Mouse (Mus musculus): ENCODE results near the gene Gpc5. TPM values are rescaled to one million over a fixed set of nuclear protein-coding genes. Genes with fewer than 3 reads are reported as not detected.

Gene Gpc5
- polyA plus RNA-seq, 1 experiment from 2014 or later: 2.0 TPM

- Histone ChIP-seq H3K27ac (no peak overlapping the region), H3K4me3 (no peak overlapping the region), H3K4me2 (replicated peaks) (no peak overlapping the region), H3K36me3 (no peaks in the 10 kb centered on the region), H3K27me3 (no peaks in the 10 kb centered on the region), H3K9me3 (no peaks in the 10 kb centered on the region), H3K9ac (no peak overlapping the region), H3K4me1 (no peaks in the 10 kb centered on the region)
- 81% methylated on average over 6 of the region's 6 CpGs for WGBS
- no peak for ATAC-seq (ENCODE audit: low FRiP score, low read depth)
These were observed 178.4 kb downstream of the Gpc5 start for GRCm38 (mm10) chr14:115270445-115270844.

- no peak overlapping the region for H3K9ac ChIP-seq
- H3K9me3 ChIP-seq: no peaks in the 10 kb centered on the region
- no peaks in the 10 kb centered on the region for H3K36me3 ChIP-seq
- H3K4me1 ChIP-seq: no peaks in the 10 kb centered on the region
- H3K4me3 ChIP-seq: no peak overlapping the region
- H3K27me3 ChIP-seq: no peaks in the 10 kb centered on the region
- no peak overlapping the region for H3K4me2 ChIP-seq (replicated peaks)
- no peak overlapping the region for H3K27ac ChIP-seq
- peak; percentile 91 for ATAC-seq (ENCODE audit: low FRiP score, low read depth)
These were observed 190.8 kb downstream of the Gpc5 start for GRCm38 (mm10) chr14:115282782-115283181.

GRCm38 (mm10) chr14:115324247-115324646 lies 232.2 kb downstream of the Gpc5 start:
- 83% methylated on average over 2 of the region's 2 CpGs for WGBS
- no peak overlapping the region for H3K9ac ChIP-seq
- no peaks in the 10 kb centered on the region for H3K4me1 ChIP-seq
- H3K4me3 ChIP-seq: no peak overlapping the region
- ATAC-seq (ENCODE audit: low FRiP score, low read depth): no peak
- no peaks in the 10 kb centered on the region for H3K27me3 ChIP-seq
- H3K4me2 ChIP-seq (replicated peaks): no peak overlapping the region
- no peaks in the 10 kb centered on the region for H3K9me3 ChIP-seq
- H3K27ac ChIP-seq: no peak overlapping the region
- H3K36me3 ChIP-seq: no peaks in the 10 kb centered on the region

DNA sequence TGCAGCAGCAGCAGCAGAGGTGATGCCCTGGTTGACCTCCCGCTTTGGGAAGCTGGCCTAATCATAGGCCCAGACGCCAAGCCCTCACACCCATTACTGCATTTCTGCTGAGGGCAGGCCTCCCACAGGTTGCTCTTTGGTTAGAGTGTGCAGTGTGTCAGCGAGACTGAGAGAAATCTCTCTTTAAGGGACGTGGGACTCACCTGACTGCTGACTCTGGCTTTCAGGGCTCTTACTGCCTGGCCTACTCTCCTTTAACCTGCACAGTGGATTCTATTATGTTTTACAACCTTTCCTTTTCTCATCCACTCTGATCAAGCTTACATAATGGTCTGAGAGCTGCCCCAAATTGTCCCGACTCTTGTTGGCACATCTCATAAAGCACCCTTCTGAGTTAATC lies 234.4 kb downstream of the Gpc5 start:
- Histone ChIP-seq H3K27ac (no peak overlapping the region), H3K4me2 (replicated peaks) (no peak overlapping the region), H3K27me3 (no peaks in the 10 kb centered on the region), H3K9ac (no peak overlapping the region), H3K9me3 (no peaks in the 10 kb centered on the region), H3K4me1 (peaks cover 3% of the 10 kb centered on the region; the same call in 1 of the 2 replicates), H3K4me3 (no peak overlapping the region), H3K36me3 (no peaks in the 10 kb centered on the region)
- 61% methylated on average over 5 of the region's 5 CpGs for WGBS
- no peak for ATAC-seq (ENCODE audit: low FRiP score, low read depth)

GRCm38 (mm10) chr14:115339084-115339483 lies 247.1 kb downstream of the Gpc5 start:
- Histone ChIP-seq H3K4me1 (peaks cover 11% of the 10 kb centered on the region), H3K4me2 (replicated peaks) (no peak overlapping the region), H3K4me3 (no peak overlapping the region), H3K9ac (no peak overlapping the region), H3K9me3 (no peaks in the 10 kb centered on the region), H3K36me3 (no peaks in the 10 kb centered on the region), H3K27ac (no peak overlapping the region), H3K27me3 (no peaks in the 10 kb centered on the region)
- no peak for ATAC-seq (ENCODE audit: low FRiP score, low read depth)
- WGBS: 86% methylated on average over 3 of the region's 3 CpGs

DNA sequence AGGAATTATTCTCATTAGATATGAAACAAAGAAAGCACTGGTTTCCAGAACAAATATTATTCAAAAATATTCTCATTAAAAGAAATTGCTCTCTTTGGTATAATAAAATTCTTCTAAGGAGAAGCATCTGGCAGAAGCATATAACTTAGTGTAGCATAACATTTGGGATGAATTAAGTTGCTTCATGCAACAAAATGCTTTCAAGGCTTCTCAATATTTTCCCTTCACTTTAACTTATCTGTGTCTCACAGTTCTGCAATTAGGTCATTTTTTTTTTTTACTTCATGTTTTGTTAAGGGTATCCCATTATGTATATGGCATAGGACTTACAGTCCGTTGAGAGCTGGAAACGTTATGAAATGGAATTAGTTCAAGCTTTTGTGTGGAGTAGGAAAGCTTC lies 250.6 kb downstream of the Gpc5 start:
- no peaks in the 10 kb centered on the region for H3K27me3 ChIP-seq
- 33% methylated on average over 2 of the region's 2 CpGs for WGBS
- H3K9ac ChIP-seq: no peak overlapping the region
- H3K4me1 ChIP-seq: peaks cover 11% of the 10 kb centered on the region
- no peak overlapping the region for H3K4me2 ChIP-seq (replicated peaks)
- peak; percentile 57; the same call in 1 of the 2 replicates for ATAC-seq (ENCODE audit: low FRiP score, low read depth)
- H3K9me3 ChIP-seq: no peaks in the 10 kb centered on the region
- no peak overlapping the region for H3K27ac ChIP-seq
- H3K36me3 ChIP-seq: no peaks in the 10 kb centered on the region
- H3K4me3 ChIP-seq: no peak overlapping the region

DNA sequence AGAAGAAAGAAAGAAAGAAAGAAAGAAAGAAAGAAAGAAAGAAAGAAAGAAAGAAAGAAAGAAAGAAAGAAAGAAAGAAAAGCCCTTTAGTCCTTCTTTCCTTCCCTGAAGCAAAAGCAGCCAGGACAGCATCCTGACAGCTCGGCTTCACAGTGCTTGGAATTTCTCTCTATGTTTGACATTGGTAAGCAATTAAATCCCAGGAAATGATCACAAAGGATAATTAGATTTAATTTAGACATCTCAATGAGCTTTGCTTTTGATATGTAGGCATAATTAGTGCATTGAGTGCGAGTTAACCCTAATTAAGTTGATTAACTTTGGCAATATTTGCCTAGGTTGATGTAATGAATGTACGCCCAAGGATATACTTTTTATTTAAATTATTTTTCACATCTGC lies 257.4 kb downstream of the Gpc5 start:
- no peaks in the 10 kb centered on the region for H3K27me3 ChIP-seq
- no peak overlapping the region for H3K4me3 ChIP-seq
- WGBS: 78% methylated on average over 3 of the region's 3 CpGs
- no peak overlapping the region for H3K9ac ChIP-seq
- no peak overlapping the region for H3K4me2 ChIP-seq (replicated peaks)
- no peaks in the 10 kb centered on the region for H3K4me1 ChIP-seq
- no peaks in the 10 kb centered on the region for H3K9me3 ChIP-seq
- H3K36me3 ChIP-seq: no peaks in the 10 kb centered on the region
- no peak overlapping the region for H3K27ac ChIP-seq
- no peak for ATAC-seq (ENCODE audit: low FRiP score, low read depth)

- H3K36me3 ChIP-seq: no peaks in the 10 kb centered on the region
- H3K4me3 ChIP-seq: no peak overlapping the region
- no peaks in the 10 kb centered on the region for H3K27me3 ChIP-seq
- no peak overlapping the region for H3K4me2 ChIP-seq (replicated peaks)
- no peak for ATAC-seq (ENCODE audit: low FRiP score, low read depth)
- WGBS: 86% methylated on average over 3 of the region's 3 CpGs
- no peaks in the 10 kb centered on the region for H3K4me1 ChIP-seq
- H3K9me3 ChIP-seq: no peaks in the 10 kb centered on the region
- H3K27ac ChIP-seq: no peak overlapping the region
- H3K9ac ChIP-seq: no peak overlapping the region
These were observed 273.4 kb downstream of the Gpc5 start for GRCm38 (mm10) chr14:115365320-115365935.

- no peak overlapping the region for H3K4me3 ChIP-seq
- H3K36me3 ChIP-seq: no peaks in the 10 kb centered on the region
- H3K4me1 ChIP-seq: no peaks in the 10 kb centered on the region
- no peaks in the 10 kb centered on the region for H3K9me3 ChIP-seq
- ATAC-seq (ENCODE audit: low FRiP score, low read depth): no peak
- no peak overlapping the region for H3K27ac ChIP-seq
- no peak overlapping the region for H3K4me2 ChIP-seq (replicated peaks)
- 84% methylated on average over 15 of the region's 15 CpGs for WGBS
- no peaks in the 10 kb centered on the region for H3K27me3 ChIP-seq
- no peak overlapping the region for H3K9ac ChIP-seq
These were observed 277.7 kb downstream of the Gpc5 start for GRCm38 (mm10) chr14:115369611-115370167.

GRCm38 (mm10) chr14:115371131-115371530 lies 279.1 kb downstream of the Gpc5 start:
- no peak overlapping the region for H3K27ac ChIP-seq
- H3K27me3 ChIP-seq: no peaks in the 10 kb centered on the region
- H3K4me2 ChIP-seq (replicated peaks): no peak overlapping the region
- no peak overlapping the region for H3K9ac ChIP-seq
- H3K4me3 ChIP-seq: no peak overlapping the region
- no peaks in the 10 kb centered on the region for H3K4me1 ChIP-seq
- 20% methylated on average over 1 of the region's 1 CpGs for WGBS
- ATAC-seq (ENCODE audit: low FRiP score, low read depth): no peak
- H3K9me3 ChIP-seq: no peaks in the 10 kb centered on the region
- H3K36me3 ChIP-seq: no peaks in the 10 kb centered on the region

DNA sequence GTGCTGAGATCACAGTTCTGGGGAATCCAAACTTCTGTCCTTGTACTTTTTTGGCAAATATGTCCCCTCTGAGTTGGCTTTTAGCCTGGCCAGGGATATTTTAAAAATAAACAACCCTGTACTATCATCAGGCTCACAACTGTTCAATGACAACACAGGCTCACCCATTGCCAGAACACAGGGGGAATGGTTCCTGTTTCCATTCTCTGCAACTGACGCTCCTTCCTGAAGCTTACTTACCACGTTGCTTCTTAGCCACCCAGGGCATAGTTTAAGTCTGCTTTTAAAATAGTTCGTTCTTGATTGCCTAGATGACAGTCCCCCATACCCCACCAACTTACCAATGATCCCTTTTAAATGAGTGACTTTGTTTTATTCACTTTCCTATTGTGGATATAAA lies 299.8 kb downstream of the Gpc5 start:
- Histone ChIP-seq H3K4me3 (no peak overlapping the region), H3K36me3 (no peaks in the 10 kb centered on the region), H3K4me2 (replicated peaks) (no peak overlapping the region), H3K27ac (no peak overlapping the region), H3K9me3 (no peaks in the 10 kb centered on the region), H3K4me1 (no peaks in the 10 kb centered on the region), H3K27me3 (no peaks in the 10 kb centered on the region), H3K9ac (no peak overlapping the region)
- ATAC-seq (ENCODE audit: low FRiP score, low read depth): no peak
- 63% methylated on average over 3 of the region's 3 CpGs for WGBS

- H3K4me3 ChIP-seq: no peak overlapping the region
- H3K36me3 ChIP-seq: no peaks in the 10 kb centered on the region
- 46% methylated on average over 14 of the region's 14 CpGs for WGBS
- ATAC-seq (ENCODE audit: low FRiP score, low read depth): peak; percentile 77
- H3K9ac ChIP-seq: no peak overlapping the region
- no peaks in the 10 kb centered on the region for H3K27me3 ChIP-seq
- no peak overlapping the region for H3K27ac ChIP-seq
- no peak overlapping the region for H3K4me2 ChIP-seq (replicated peaks)
- no peaks in the 10 kb centered on the region for H3K9me3 ChIP-seq
- H3K4me1 ChIP-seq: no peaks in the 10 kb centered on the region
These were observed 301.0 kb downstream of the Gpc5 start for GRCm38 (mm10) chr14:115392894-115393524.

DNA sequence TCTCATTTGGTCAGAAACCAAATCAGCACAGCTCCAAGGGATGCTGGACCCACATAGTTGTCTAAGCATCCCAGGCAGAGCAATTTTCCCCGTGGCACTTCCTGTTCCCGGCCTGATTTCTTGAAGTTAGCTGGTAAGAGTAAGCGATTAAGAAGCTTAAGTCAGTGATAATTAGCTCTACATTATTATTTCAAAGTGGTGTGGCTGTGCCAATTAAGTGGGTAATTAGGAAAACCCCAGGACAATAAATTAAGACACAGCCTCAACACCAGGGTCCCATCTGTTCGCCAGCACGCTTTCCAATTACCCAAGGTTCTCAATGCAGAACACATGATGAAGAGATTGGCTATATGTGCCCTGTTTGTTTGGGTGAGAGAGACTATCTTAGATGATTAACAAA lies 314.6 kb downstream of the Gpc5 start:
- no peaks in the 10 kb centered on the region for H3K9me3 ChIP-seq
- H3K4me1 ChIP-seq: peaks cover 4% of the 10 kb centered on the region
- no peak for ATAC-seq (ENCODE audit: low FRiP score, low read depth)
- H3K9ac ChIP-seq: no peak overlapping the region
- no peak overlapping the region for H3K4me2 ChIP-seq (replicated peaks)
- no peaks in the 10 kb centered on the region for H3K36me3 ChIP-seq
- no peaks in the 10 kb centered on the region for H3K27me3 ChIP-seq
- H3K4me3 ChIP-seq: no peak overlapping the region
- 21% methylated on average over 5 of the region's 5 CpGs for WGBS
- H3K27ac ChIP-seq: no peak overlapping the region
